ENCODE assay signal across 11 mouse cellular contexts in genomic region chr6:141091781-141092140, GRCm38 (mm10).
DNase-seq lines count a peak whose midpoint lies in the region; ATAC-seq and TF ChIP-seq lines count a peak whose summit lies in the region.
"Had no signal": no experiment of that assay in that cellular context is flagged by ENCODE, and none has a peak within 500 bp of the region (broad histone marks: within the 10 kb centered on the region; RNA-seq: fewer than 3 reads in every experiment).

No protein-coding gene starts in this region.

- no peak overlapping the region for H3K27ac ChIP-seq in embryonic facial prominence, embryonic 12.5 days
- H3K27ac ChIP-seq in embryonic facial prominence, embryonic 10.5 days (replicated peaks): no peak overlapping the region; the same call in 1 of the 2 replicates
- no peak overlapping the region for H3K27ac ChIP-seq in kidney, adult 2 months (ENCODE audit: insufficient read depth, low read depth, low read length)
- no peak overlapping the region for H3K27ac ChIP-seq in hindbrain, postnatal 0 days
- H3K27ac ChIP-seq in cerebellum, adult 2 months (ENCODE audit: insufficient read depth, low read length): no peak overlapping the region
- H3K27ac ChIP-seq: embryonic facial prominence, embryonic 15.5 days had no signal

- H3K9ac ChIP-seq in embryonic facial prominence, embryonic 12.5 days: no peak overlapping the region
- no peak overlapping the region for H3K9ac ChIP-seq in hindbrain, postnatal 0 days (replicated peaks; ENCODE audit: low read length)
- H3K9ac ChIP-seq: embryonic facial prominence, embryonic 15.5 days had no signal

- TF ChIP-seq POLR2A in kidney, adult 2 months (IDR thresholded peaks at IDR 0.05; ENCODE audit: low read depth, low read length): no peak
- no peak for TF ChIP-seq POLR2A in cerebellum, adult 2 months (IDR thresholded peaks at IDR 0.05; ENCODE audit: borderline replicate concordance, insufficient read depth, low read length)

- 70% methylated on average over 6 of the region's 6 CpGs for WGBS in embryonic facial prominence, embryonic 12.5 days
- WGBS in embryonic facial prominence, embryonic 10.5 days: 92% methylated on average over 6 of the region's 6 CpGs
- WGBS in kidney, adult 2 months: 66% methylated on average over 6 of the region's 6 CpGs
- 65% methylated on average over 6 of the region's 6 CpGs for WGBS in hindbrain, postnatal 0 days
- 40% methylated on average over 6 of the region's 6 CpGs for WGBS in cerebellum, adult 2 months

- peak; percentile 35; the same call in 1 of the 2 replicates for ATAC-seq in embryonic facial prominence, embryonic 12.5 days (ENCODE audit: insufficient number of reproducible peaks, insufficient read depth, low FRiP score, low TSS enrichment)
- 0 out of 2 replicates have a peak, but pooled peaks have one; percentile 29 for ATAC-seq in hindbrain, postnatal 0 days

- no peak overlapping the region for H3K4me2 ChIP-seq in embryonic facial prominence, embryonic 12.5 days (replicated peaks)
- H3K4me2 ChIP-seq in hindbrain, postnatal 0 days (ENCODE audit: low read depth, low read length): no peak overlapping the region
- H3K4me2 ChIP-seq: embryonic facial prominence, embryonic 15.5 days had no signal

- H3K4me3 ChIP-seq in embryonic facial prominence, embryonic 12.5 days: no peak overlapping the region
- H3K4me3 ChIP-seq in embryonic facial prominence, embryonic 10.5 days: no peak overlapping the region
- H3K4me3 ChIP-seq in kidney, adult 2 months (ENCODE audit: insufficient read depth, low read depth, low read length): no peak overlapping the region
- H3K4me3 ChIP-seq in hindbrain, postnatal 0 days (ENCODE audit: low read length): no peak overlapping the region
- no peak overlapping the region for H3K4me3 ChIP-seq in cerebellum, adult 2 months (replicated peaks; ENCODE audit: insufficient read depth, low read depth, low read length)
- H3K4me3 ChIP-seq: embryonic facial prominence, embryonic 15.5 days had no signal

- H3K9me3 ChIP-seq in embryonic facial prominence, embryonic 12.5 days: no peaks in the 10 kb centered on the region
- H3K9me3 ChIP-seq in embryonic facial prominence, embryonic 10.5 days: no peaks in the 10 kb centered on the region
- H3K9me3 ChIP-seq in hindbrain, postnatal 0 days (ENCODE audit: low read length): no peaks in the 10 kb centered on the region
- H3K9me3 ChIP-seq: embryonic facial prominence, embryonic 15.5 days had no signal

- H3K36me3 ChIP-seq in embryonic facial prominence, embryonic 12.5 days: no peaks in the 10 kb centered on the region
- no peaks in the 10 kb centered on the region for H3K36me3 ChIP-seq in embryonic facial prominence, embryonic 10.5 days (replicated peaks)
- H3K36me3 ChIP-seq in kidney, adult 2 months (ENCODE audit: control insufficient read depth, insufficient read depth, low read length): no peaks in the 10 kb centered on the region
- H3K36me3 ChIP-seq in hindbrain, postnatal 0 days (ENCODE audit: insufficient read depth, low read length): no peaks in the 10 kb centered on the region
- H3K36me3 ChIP-seq: embryonic facial prominence, embryonic 15.5 days had no signal

- TF ChIP-seq CTCF in kidney, adult 2 months (conservative IDR thresholded peaks at IDR 0.05; ENCODE audit: insufficient read depth, insufficient read length, low read depth, low read length): no peak
- TF ChIP-seq CTCF in hindbrain, postnatal 0 days (IDR thresholded peaks at IDR 0.05; ENCODE audit: low read depth): no peak
- no peak for TF ChIP-seq CTCF in cerebellum, adult 2 months (IDR thresholded peaks at IDR 0.05; ENCODE audit: borderline replicate concordance, insufficient read depth, low read depth, low read length)

- H3K4me1 ChIP-seq in embryonic facial prominence, embryonic 12.5 days: no peaks in the 10 kb centered on the region
- H3K4me1 ChIP-seq in embryonic facial prominence, embryonic 10.5 days: no peaks in the 10 kb centered on the region
- H3K4me1 ChIP-seq in kidney, adult 2 months (ENCODE audit: control insufficient read depth, insufficient read depth, low read length): no peaks in the 10 kb centered on the region
- H3K4me1 ChIP-seq in hindbrain, postnatal 0 days (ENCODE audit: insufficient read depth, low read length): no peaks in the 10 kb centered on the region
- no peaks in the 10 kb centered on the region for H3K4me1 ChIP-seq in cerebellum, adult 2 months (ENCODE audit: control insufficient read depth, insufficient read depth, low read length)
- H3K4me1 ChIP-seq: embryonic facial prominence, embryonic 15.5 days had no signal

- H3K27me3 ChIP-seq in embryonic facial prominence, embryonic 12.5 days: no peaks in the 10 kb centered on the region
- H3K27me3 ChIP-seq in embryonic facial prominence, embryonic 10.5 days (replicated peaks; ENCODE audit: low read depth, poor library complexity, severe bottlenecking): no peaks in the 10 kb centered on the region
- H3K27me3 ChIP-seq in kidney, adult 2 months (replicated peaks; ENCODE audit: control insufficient read depth, insufficient read depth, low read length): no peaks in the 10 kb centered on the region
- H3K27me3 ChIP-seq in hindbrain, postnatal 0 days (ENCODE audit: insufficient read depth, low read length): no peaks in the 10 kb centered on the region
- no peaks in the 10 kb centered on the region for H3K27me3 ChIP-seq in cerebellum, adult 2 months (ENCODE audit: control insufficient read depth, insufficient read depth, low read length)
- H3K27me3 ChIP-seq: embryonic facial prominence, embryonic 15.5 days had no signal

- DNase-seq in embryonic facial prominence, embryonic 10.5 days (ENCODE audit: low spot score): no peak
- DNase-seq in kidney, adult 2 months: peak; percentile 24
- no peak for DNase-seq in kidney, adult 18-20 months
- DNase-seq in MN1 (ENCODE audit: low spot score): peak; percentile 56
- no peak for DNase-seq in hindbrain, postnatal 0 days (ENCODE audit: low spot score)
- DNase-seq in cerebellum, adult 2 months: no peak
- DNase-seq in layer of hippocampus, postnatal 10 days (ENCODE audit: low spot score in 2 of 2): no peak
- DNase-seq: cerebellum, adult 9-11 months; gastrocnemius, postnatal 14 days had no signal

Comparison
In these comparisons a context has a peak if more than half of its experiments do, and no peak if none do; other contexts are left out.
1. DNase-seq: peak in kidney, adult 2 months (single experiment) and MN1 (single experiment); none in embryonic facial prominence, embryonic 10.5 days (single experiment), kidney, adult 18-20 months (single experiment), hindbrain, postnatal 0 days (single experiment), cerebellum, adult 2 months (0 of 2) and layer of hippocampus, postnatal 10 days (0 of 2).